Mouse (Mus musculus) heart, postnatal 0 days (tissue): Measurements from ENCODE around the gene Psmd9.

ENCODE experiments used
- CTCF ChIP-seq: IDR thresholded peaks from 2 replicates; pipeline ENCODE4 v1.5.1; 2016; ENCODE audit warnings: antibody characterized with exemption, control low read depth, low read depth
- EP300 ChIP-seq: IDR thresholded peaks from 2 replicates; pipeline ENCODE4 v1.6.1; 2016; ENCODE audit warnings: antibody characterized with exemption, low read depth

DNA sequence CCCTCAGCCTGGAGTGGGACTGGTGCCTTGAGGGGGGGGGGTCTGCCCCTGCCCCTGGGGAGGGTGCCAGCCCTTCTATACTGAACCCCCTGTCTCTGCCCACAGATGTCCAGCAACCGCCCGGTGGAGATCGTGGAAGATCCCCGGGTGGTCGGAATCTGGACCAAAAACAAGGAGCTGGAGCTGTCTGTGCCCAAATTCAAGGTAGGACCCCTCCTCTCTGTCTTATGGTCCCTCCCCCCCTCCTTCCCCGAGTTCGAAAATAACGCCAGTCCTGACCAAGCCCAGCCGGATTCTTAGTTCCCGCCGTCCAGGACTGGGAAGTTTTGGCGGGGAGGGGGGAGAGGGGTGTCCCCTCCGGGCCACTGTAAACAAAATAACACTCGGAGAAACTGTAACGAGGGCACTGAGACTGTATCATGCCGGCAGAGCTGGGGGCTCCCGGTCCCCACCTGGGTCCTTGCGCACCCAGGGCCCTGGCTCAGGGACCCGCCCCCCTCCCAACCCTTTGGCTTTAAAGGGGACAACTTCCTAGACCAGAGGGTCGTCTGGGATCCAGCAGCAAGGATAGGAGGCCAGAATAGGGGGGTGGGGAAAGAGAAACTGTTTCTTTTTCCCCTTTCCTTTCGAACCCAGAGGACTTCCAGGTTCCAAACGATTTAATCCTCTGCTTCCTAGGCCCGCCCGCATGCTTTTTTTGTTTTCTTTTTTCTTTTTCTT lies 25.8 kb upstream of the Psmd9 start:
- TF ChIP-seq EP300 (no peak), CTCF (no peak)
